Mouse (Mus musculus) adrenal gland, postnatal 10 days (tissue): ENCODE measurements around the gene Cabp1. TPM values are rescaled to one million over a fixed set of nuclear protein-coding genes. Genes with fewer than 3 reads are reported as not detected.

ENCODE experiments used
- DNase-seq: peaks from one replicate; pipeline ENCODE4 v3.0.0; 2021; ENCODE audit warnings: mixed read lengths
- total RNA-seq, 2 experiments: library from RNA; stranded (reverse); gene quantifications; 2 replicates each; pipeline ENCODE4 v1.2.3; 2021

Cabp1 gene
- total RNA-seq, 2 experiments from 2014 or later = 4.1 to 4.4 TPM

- DNase-seq = peak; percentile 87
Observed at GRCm38 (mm10) chr5:115125211-115125871, 68.8 kb downstream of the Cabp1 start.

- no peak for DNase-seq
Observed at GRCm38 (mm10) chr5:115124690-115125089, 69.5 kb downstream of the Cabp1 start.

GRCm38 (mm10) chr5:115120978-115121377 lies 73.2 kb downstream of the Cabp1 start:
- no peak for DNase-seq

- peak; percentile 94 for DNase-seq
Observed at GRCm38 (mm10) chr5:115118961-115119570, 75.1 kb downstream of the Cabp1 start, which contains the start of gene Acads. TSS of gene Acads (minus strand) at chr5:115119346.

Other genes with a start within 250 kb of the Cabp1 start
- 1 to 10 TPM; 1.7 to 3.3 TPM for gene Hnf1a, start 223.3 kb downstream of the Cabp1 start, total RNA-seq
- 10 to 100 TPM; 54.7 to 63.1 TPM for gene Sppl3, start 183.2 kb downstream of the Cabp1 start, total RNA-seq
- not detected for gene Gm10401, start 96.1 kb downstream of the Cabp1 start, total RNA-seq
- 100 to 1,000 TPM; 356 to 367 TPM for gene Acads, start 75.0 kb downstream of the Cabp1 start, total RNA-seq
- gene Unc119b, start 59.4 kb downstream of the Cabp1 start, total RNA-seq = 10 to 100 TPM; 31.8 to 34.1 TPM
- 100 to 1,000 TPM; 160 to 163 TPM for gene Mlec, start 36.2 kb downstream of the Cabp1 start, total RNA-seq
- 10 to 100 TPM; 86.6 to 97.6 TPM for gene Pop5, start 41.5 kb upstream of the Cabp1 start, total RNA-seq
- gene Rnf10, start 78.5 kb upstream of the Cabp1 start, total RNA-seq = 100 to 1,000 TPM; 228 to 254 TPM
- 100 to 1,000 TPM in 1 of 2 experiments, 10 to 100 TPM in 1; 90.7 to 114 TPM for gene Coq5, start 85.3 kb upstream of the Cabp1 start, total RNA-seq
- gene Dynll1, start 106.6 kb upstream of the Cabp1 start, total RNA-seq = 100 to 1,000 TPM; 243 to 258 TPM
- gene Srsf9, start 132.8 kb upstream of the Cabp1 start, total RNA-seq = 10 to 100 TPM; 67.1 to 70.7 TPM
- gene Gatc, start 146.8 kb upstream of the Cabp1 start, total RNA-seq = 10 to 100 TPM; 19.1 to 20.1 TPM
- 10 to 100 TPM; 28.5 to 30.1 TPM for gene Triap1, start 146.8 kb upstream of the Cabp1 start, total RNA-seq
- 1,000 to 10,000 TPM; 1,718 to 1,856 TPM for gene Cox6a1, start 154.6 kb upstream of the Cabp1 start, total RNA-seq
- 10 to 100 TPM; 15.9 to 16.2 TPM for gene Msi1, start 235.2 kb upstream of the Cabp1 start, total RNA-seq